Mouse (Mus musculus) erythroblast, embryonic 14.5 days (primary cell): ENCODE measurements around the gene Tle3. TPM values are rescaled to one million over a fixed set of nuclear protein-coding genes. Genes with fewer than 3 reads are reported as not detected.

Source experiments
- H3K27me3 ChIP-seq: 2 replicates; pipeline ENCODE4 v1.6.1; 2012; ENCODE audit warnings: inconsistent platforms; ENCODE audit not compliant: control insufficient read depth
- H3K36me3 ChIP-seq: 2 replicates; pipeline ENCODE4 v1.6.1; 2012; ENCODE audit warnings: mild to moderate bottlenecking, inconsistent platforms; ENCODE audit not compliant: control insufficient read depth
- H3K4me1 ChIP-seq: 2 replicates; pipeline ENCODE4 v1.6.1; 2012; ENCODE audit warnings: inconsistent platforms; ENCODE audit not compliant: control insufficient read depth
- H3K4me3 ChIP-seq: replicated peaks from 2 replicates; pipeline ENCODE3; 2012; ENCODE audit warnings: moderate library complexity, mild to moderate bottlenecking, inconsistent platforms
- H3K9me3 ChIP-seq: 2 replicates; pipeline ENCODE4 v1.6.1; 2012; ENCODE audit warnings: low read length, inconsistent platforms, mixed read lengths; ENCODE audit not compliant: control insufficient read depth
- GATA1 ChIP-seq: IDR thresholded peaks from 2 replicates; pipeline ENCODE4 v1.6.1; 2012; ENCODE audit warnings: low read length, inconsistent platforms, mixed read lengths
- TAL1 ChIP-seq: IDR thresholded peaks from 3 replicates; pipeline ENCODE4 v1.6.1; 2012; ENCODE audit warnings: low read length, inconsistent platforms, mixed read lengths
- polyA plus RNA-seq: library from polyadenylated mRNA; stranded (reverse); fragments of >175 nt; gene quantifications from 2 replicates; pipeline ENCODE4 v1.2.3, GENCODE M21; 2012

Tle3 gene
- polyA plus RNA-seq, 1 experiment = 1.5 TPM

DNA sequence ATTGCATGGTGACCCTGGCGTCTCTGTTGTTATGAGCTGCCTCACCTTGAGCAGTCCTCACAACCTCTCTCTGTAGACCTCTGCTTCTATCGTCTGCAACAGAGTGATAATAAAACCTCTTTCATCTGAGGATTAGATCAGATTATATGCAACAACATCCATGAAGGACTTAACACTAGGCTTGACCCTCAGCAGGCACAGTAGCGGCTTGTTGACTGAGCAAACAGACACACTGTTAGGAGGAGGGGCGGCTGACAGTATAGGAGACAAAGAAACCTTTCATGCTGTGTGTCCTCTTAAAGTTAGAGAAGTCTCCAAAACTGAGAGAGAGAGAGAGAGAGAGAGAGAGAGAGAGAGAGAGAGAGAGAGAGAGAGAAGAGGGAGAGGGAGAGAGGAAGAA is 89.7 kb downstream of the Tle3 start:
- TF ChIP-seq TAL1 (no peak), GATA1 (no peak)
- Histone ChIP-seq H3K4me3 (no peak overlapping the region), H3K9me3 (peaks cover 2% of the 10 kb centered on the region; the same call in 1 of the 2 replicates), H3K27me3 (no peaks in the 10 kb centered on the region), H3K4me1 (no peaks in the 10 kb centered on the region), H3K36me3 (no peaks in the 10 kb centered on the region)

DNA sequence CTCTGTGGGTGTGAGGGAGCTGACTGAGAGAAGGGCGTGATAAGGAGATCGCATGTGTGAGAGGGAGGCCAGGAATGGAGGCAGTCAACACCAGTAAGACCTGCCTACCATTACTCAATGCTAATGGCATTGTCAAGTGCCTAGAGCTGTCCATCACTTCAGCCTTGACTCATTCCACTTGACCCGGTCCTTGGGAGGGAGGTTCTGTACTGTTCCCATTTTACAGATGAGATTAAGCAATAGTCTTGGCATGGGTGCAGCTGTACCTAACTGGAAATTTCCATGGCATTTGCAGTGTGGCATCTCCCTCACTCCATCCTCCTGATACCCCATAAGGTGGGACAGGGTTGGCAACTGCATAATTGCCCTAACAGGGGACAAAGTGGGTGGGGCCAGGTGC is 95.3 kb downstream of the Tle3 start:
- Histone ChIP-seq H3K4me3 (no peak overlapping the region), H3K9me3 (peaks cover 2% of the 10 kb centered on the region; the same call in 1 of the 2 replicates), H3K4me1 (no peaks in the 10 kb centered on the region), H3K36me3 (no peaks in the 10 kb centered on the region), H3K27me3 (no peaks in the 10 kb centered on the region)
- TF ChIP-seq TAL1 (no peak), GATA1 (no peak)
